Mouse (Mus musculus) intestine, embryonic 15.5 days (tissue): ENCODE measurements at regions not wholly inside any gene's neighbourhood (a gene's known extent, or its start where the extent isn't known, plus 50 kb on each side); places are given as distances from the start of the nearest gene placed in this dataset.
A peak's percentile ranks its signal among the peaks of the same experiment; 100 is the strongest.

Experiments used
- ATAC-seq: fragments of 200-750 bp; cut with Nextera tagmentation; 2 replicates; pipeline ENCODE4 v1.8.0; 2017; ENCODE audit warnings: moderate TSS enrichment, moderate library complexity
- H3K27ac ChIP-seq: fragments of 300-500 bp; sonication (generic); 2 replicates; pipeline ENCODE4 v1.5.1; 2015; ENCODE audit warnings: mild to moderate bottlenecking, inconsistent platforms
- H3K27me3 ChIP-seq: fragments of 300-500 bp; sonication (generic); replicated peaks from 2 replicates; pipeline ENCODE4 v1.6.1; 2015; ENCODE audit warnings: inconsistent platforms
- H3K36me3 ChIP-seq: fragments of 300-500 bp; sonication (generic); 2 replicates; pipeline ENCODE4 v1.6.1; 2015; ENCODE audit warnings: inconsistent platforms
- H3K4me1 ChIP-seq: fragments of 300-500 bp; sonication (generic); replicated peaks from 2 replicates; pipeline ENCODE4 v1.6.1; 2015; ENCODE audit warnings: inconsistent platforms
- H3K4me2 ChIP-seq: fragments of 300-500 bp; sonication (generic); replicated peaks from 2 replicates; pipeline ENCODE4 v1.6.1; 2015; ENCODE audit warnings: mild to moderate bottlenecking, inconsistent platforms
- H3K4me3 ChIP-seq: fragments of 300-500 bp; sonication (generic); replicated peaks from 2 replicates; pipeline ENCODE4 v1.5.1; 2015; ENCODE audit warnings: inconsistent platforms
- H3K9ac ChIP-seq: fragments of 300-500 bp; sonication (generic); 2 replicates; pipeline ENCODE4 v1.6.1; 2015; ENCODE audit warnings: inconsistent platforms
- H3K9me3 ChIP-seq: fragments of 300-500 bp; sonication (generic); 2 replicates; pipeline ENCODE4 v1.6.1; 2016; ENCODE audit warnings: inconsistent platforms
- WGBS: fragments of 180-500 bp; shearing (Covaris S2); methylation state at CpG from one replicate; pipeline ENCODE4 v1.1.7; 2015; 5-methylcytosine and 5-hydroxymethylcytosine counted together

- no peak for ATAC-seq
- no peak overlapping the region for H3K27ac ChIP-seq
- H3K27me3 ChIP-seq: no peaks in the 10 kb centered on the region
- no peak overlapping the region for H3K9ac ChIP-seq
- H3K36me3 ChIP-seq: no peaks in the 10 kb centered on the region
- no peaks in the 10 kb centered on the region for H3K4me1 ChIP-seq
- H3K9me3 ChIP-seq: no peaks in the 10 kb centered on the region
- H3K4me3 ChIP-seq: no peak overlapping the region
- 77% methylated on average over 3 of the region's 3 CpGs for WGBS
- H3K4me2 ChIP-seq: no peak overlapping the region
Measured at GRCm38 (mm10) chr8:64399554-64399953, 193.5 kb upstream of the Tll1 start.

DNA sequence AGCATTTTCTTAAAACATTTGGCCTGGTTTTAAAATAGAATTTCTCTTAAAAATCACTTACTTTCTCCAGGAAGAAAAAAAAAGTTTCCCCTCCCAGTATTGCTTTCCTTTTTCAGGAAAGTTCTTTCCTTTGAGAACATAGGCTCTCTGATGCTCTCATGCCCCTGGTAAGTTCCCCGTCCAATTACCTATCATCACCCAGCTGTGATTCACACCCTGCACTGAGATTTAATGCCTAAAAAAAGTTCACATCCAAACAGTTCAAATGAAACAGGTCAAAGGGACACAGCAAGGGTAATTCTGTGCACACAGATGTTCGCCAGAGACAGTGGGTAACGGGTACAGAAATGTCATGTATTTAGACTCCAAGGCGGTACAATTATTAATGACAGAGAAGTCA, 191.8 kb upstream of the Tll1 start:
- Histone ChIP-seq H3K9ac (no peak overlapping the region), H3K27ac (no peak overlapping the region), H3K4me1 (no peaks in the 10 kb centered on the region), H3K27me3 (no peaks in the 10 kb centered on the region), H3K36me3 (no peaks in the 10 kb centered on the region), H3K4me3 (no peak overlapping the region), H3K4me2 (no peak overlapping the region), H3K9me3 (no peaks in the 10 kb centered on the region)
- no peak for ATAC-seq
- 51% methylated on average over 4 of the region's 4 CpGs for WGBS

DNA sequence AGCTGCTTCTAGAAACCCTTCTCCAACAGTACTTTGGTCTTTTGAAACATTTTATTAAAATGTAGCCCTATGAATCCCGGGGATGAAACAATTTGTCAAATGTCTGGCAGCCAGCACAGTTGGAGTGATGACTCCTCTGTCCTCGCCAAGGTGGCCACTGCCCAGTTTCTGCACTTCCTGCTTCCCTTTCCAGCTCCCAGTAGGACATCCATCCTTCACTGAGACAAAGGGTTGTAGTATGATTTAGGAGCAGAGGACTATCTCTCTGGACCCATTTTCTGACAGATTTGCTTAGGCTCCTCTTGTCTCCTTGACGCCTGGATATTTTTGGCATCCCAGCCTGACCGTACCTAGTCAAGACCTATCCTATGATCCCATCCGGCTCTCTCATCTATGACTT, 189.7 kb upstream of the Tll1 start:
- H3K9me3 ChIP-seq: no peaks in the 10 kb centered on the region
- H3K4me3 ChIP-seq: no peak overlapping the region
- H3K4me2 ChIP-seq: no peak overlapping the region
- 80% methylated on average over 5 of the region's 5 CpGs for WGBS
- no peak for ATAC-seq
- no peaks in the 10 kb centered on the region for H3K27me3 ChIP-seq
- no peaks in the 10 kb centered on the region for H3K36me3 ChIP-seq
- no peak overlapping the region for H3K27ac ChIP-seq
- H3K9ac ChIP-seq: no peak overlapping the region
- H3K4me1 ChIP-seq: no peaks in the 10 kb centered on the region

DNA sequence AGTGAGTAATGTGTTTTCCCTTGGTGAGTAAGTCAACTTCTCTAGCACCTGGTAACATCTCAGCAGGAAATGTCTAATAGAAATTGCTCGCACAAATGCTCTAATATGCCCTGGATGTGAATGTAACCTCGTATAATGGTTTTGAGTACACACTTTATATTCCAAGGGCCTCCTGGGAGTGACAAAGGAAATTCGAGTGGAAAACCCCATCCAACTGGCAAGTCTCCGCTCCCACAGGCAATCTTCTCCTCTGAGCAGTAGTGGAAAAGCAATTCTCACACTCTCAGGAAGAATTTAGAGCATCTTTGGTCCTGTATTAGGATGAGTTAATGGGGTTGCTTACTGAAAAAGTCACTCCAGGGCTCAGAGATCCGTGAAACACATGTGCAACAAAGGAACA, 183.4 kb upstream of the Tll1 start:
- Histone ChIP-seq H3K4me2 (no peak overlapping the region), H3K27me3 (no peaks in the 10 kb centered on the region), H3K36me3 (no peaks in the 10 kb centered on the region), H3K27ac (no peak overlapping the region), H3K9ac (no peak overlapping the region), H3K4me1 (no peaks in the 10 kb centered on the region), H3K4me3 (no peak overlapping the region), H3K9me3 (no peaks in the 10 kb centered on the region)
- no peak for ATAC-seq
- 74% methylated on average over 5 of the region's 5 CpGs for WGBS

GRCm38 (mm10) chr8:64388299-64388698, 182.2 kb upstream of the Tll1 start:
- Histone ChIP-seq H3K4me1 (no peaks in the 10 kb centered on the region), H3K4me3 (no peak overlapping the region), H3K27ac (no peak overlapping the region), H3K9me3 (no peaks in the 10 kb centered on the region), H3K36me3 (no peaks in the 10 kb centered on the region), H3K9ac (no peak overlapping the region), H3K27me3 (no peaks in the 10 kb centered on the region), H3K4me2 (no peak overlapping the region)
- ATAC-seq: no peak
- 97% methylated on average over 2 of the region's 2 CpGs for WGBS

DNA sequence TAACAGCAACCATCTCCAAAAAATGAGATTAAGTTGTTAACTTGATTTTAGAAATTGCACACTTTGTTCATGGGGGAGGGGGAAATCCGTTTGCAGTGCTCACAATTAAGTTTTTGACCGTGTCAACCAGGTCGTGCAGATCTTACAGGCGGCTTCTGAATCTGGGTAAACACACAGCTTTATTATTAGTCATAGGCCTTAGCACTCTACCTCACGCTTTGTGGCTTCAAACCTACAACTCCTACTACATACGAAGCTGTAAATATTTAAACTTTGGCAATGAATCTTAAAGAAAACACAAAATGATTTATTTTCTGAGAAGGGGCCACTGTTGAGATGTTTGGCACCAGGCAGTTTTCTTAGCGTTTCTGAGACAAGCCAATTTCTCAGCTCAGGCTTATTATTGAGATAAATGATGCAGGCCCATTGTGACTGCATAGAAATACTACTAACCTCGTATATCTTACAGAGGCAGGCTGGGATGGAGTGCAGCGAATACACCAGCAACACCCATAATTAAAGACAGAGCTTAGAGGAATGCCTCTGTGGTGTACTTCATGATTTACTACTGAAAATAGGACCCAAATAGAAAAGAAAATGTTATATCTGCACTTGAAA, 173.8 kb upstream of the Tll1 start:
- no peaks in the 10 kb centered on the region for H3K27me3 ChIP-seq
- H3K4me2 ChIP-seq: no peak overlapping the region
- 54% methylated on average over 9 of the region's 9 CpGs for WGBS
- H3K9me3 ChIP-seq: no peaks in the 10 kb centered on the region
- no peaks in the 10 kb centered on the region for H3K36me3 ChIP-seq
- no peak overlapping the region for H3K4me3 ChIP-seq
- ATAC-seq: no peak
- no peak overlapping the region for H3K27ac ChIP-seq
- no peak overlapping the region for H3K9ac ChIP-seq
- H3K4me1 ChIP-seq: no peaks in the 10 kb centered on the region

DNA sequence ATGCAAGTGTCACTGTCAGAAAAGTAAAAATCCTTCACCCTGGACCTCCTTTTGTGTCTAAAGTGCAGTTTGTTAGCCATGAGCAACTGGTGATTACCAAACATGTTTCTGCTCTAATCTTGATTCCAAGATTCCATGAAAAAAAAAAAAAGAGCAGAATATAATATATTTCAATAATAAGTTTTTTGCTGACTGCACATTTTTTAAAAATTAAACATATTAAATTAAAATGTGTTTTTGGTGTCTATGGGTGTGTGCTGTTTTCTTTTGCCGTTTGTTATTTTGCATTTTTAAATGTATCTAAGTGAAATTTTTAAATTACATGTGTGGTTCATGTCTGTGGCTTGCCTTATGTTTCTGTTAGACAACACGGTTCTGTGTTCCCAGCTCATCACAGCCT, 171.8 kb upstream of the Tll1 start:
- H3K4me2 ChIP-seq: no peak overlapping the region
- no peaks in the 10 kb centered on the region for H3K27me3 ChIP-seq
- H3K9me3 ChIP-seq: no peaks in the 10 kb centered on the region
- ATAC-seq: no peak
- H3K27ac ChIP-seq: no peak overlapping the region
- 65% methylated on average over 2 of the region's 2 CpGs for WGBS
- no peak overlapping the region for H3K9ac ChIP-seq
- H3K4me1 ChIP-seq: no peaks in the 10 kb centered on the region
- H3K4me3 ChIP-seq: no peak overlapping the region
- H3K36me3 ChIP-seq: no peaks in the 10 kb centered on the region

GRCm38 (mm10) chr8:64375509-64375908, 169.4 kb upstream of the Tll1 start:
- H3K9ac ChIP-seq: no peak overlapping the region
- 76% methylated on average over 4 of the region's 4 CpGs for WGBS
- no peak for ATAC-seq
- no peaks in the 10 kb centered on the region for H3K9me3 ChIP-seq
- H3K27me3 ChIP-seq: no peaks in the 10 kb centered on the region
- no peak overlapping the region for H3K4me2 ChIP-seq
- no peaks in the 10 kb centered on the region for H3K36me3 ChIP-seq
- no peak overlapping the region for H3K4me3 ChIP-seq
- H3K4me1 ChIP-seq: no peaks in the 10 kb centered on the region
- H3K27ac ChIP-seq: no peak overlapping the region

- 52% methylated on average over 5 of the region's 5 CpGs for WGBS
- no peaks in the 10 kb centered on the region for H3K9me3 ChIP-seq
Measured at GRCm38 (mm10) chr8:64374980-64375379, 168.9 kb upstream of the Tll1 start.

DNA sequence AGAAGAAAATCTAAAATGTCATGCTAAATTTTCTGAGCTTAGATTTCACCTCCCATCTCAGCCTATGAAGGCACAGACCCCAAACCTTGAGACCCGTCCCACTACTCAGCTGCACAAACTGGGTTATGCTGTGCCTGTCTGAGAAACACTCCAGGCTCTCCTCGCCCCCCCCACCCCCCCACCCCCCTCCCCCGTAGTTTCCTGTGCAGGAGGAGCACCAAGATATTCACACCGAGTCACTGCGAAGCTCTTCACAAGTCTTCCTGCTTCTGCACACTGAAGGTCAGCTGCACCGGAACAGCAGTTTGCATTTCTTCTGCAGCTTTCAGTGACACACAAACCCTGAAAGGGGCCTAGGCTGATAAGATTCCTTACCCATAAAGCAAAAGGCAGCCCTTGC, 163.9 kb upstream of the Tll1 start:
- Histone ChIP-seq H3K4me1 (0 out of 2 replicates have a peak, but pooled peaks cover 2% of the 10 kb centered on the region), H3K27me3 (no peaks in the 10 kb centered on the region), H3K4me2 (peak overlapping the region; percentile 11; the same call in 1 of the 2 replicates), H3K36me3 (no peaks in the 10 kb centered on the region), H3K27ac (no peak overlapping the region), H3K9ac (no peak overlapping the region), H3K4me3 (no peak overlapping the region), H3K9me3 (no peaks in the 10 kb centered on the region)
- 9% methylated on average over 6 of the region's 6 CpGs for WGBS
- ATAC-seq: no peak

More at GRCm38 (mm10) chr8:64374980-64375379, 168.9 kb upstream of the Tll1 start:
- Histone ChIP-seq H3K27ac (no peak overlapping the region), H3K9ac (no peak overlapping the region), H3K4me1 (no peaks in the 10 kb centered on the region), H3K4me3 (no peak overlapping the region), H3K36me3 (no peaks in the 10 kb centered on the region), H3K27me3 (no peaks in the 10 kb centered on the region), H3K4me2 (no peak overlapping the region)
- ATAC-seq: no peak

GRCm38 (mm10) chr8:64367906-64368305, 161.8 kb upstream of the Tll1 start:
- Histone ChIP-seq H3K4me2 (no peak overlapping the region), H3K9ac (no peak overlapping the region), H3K27ac (no peak overlapping the region), H3K4me3 (no peak overlapping the region), H3K27me3 (no peaks in the 10 kb centered on the region), H3K4me1 (0 out of 2 replicates have a peak, but pooled peaks cover 2% of the 10 kb centered on the region), H3K9me3 (no peaks in the 10 kb centered on the region), H3K36me3 (no peaks in the 10 kb centered on the region)
- 90% methylated on average over 4 of the region's 4 CpGs for WGBS
- ATAC-seq: no peak

DNA sequence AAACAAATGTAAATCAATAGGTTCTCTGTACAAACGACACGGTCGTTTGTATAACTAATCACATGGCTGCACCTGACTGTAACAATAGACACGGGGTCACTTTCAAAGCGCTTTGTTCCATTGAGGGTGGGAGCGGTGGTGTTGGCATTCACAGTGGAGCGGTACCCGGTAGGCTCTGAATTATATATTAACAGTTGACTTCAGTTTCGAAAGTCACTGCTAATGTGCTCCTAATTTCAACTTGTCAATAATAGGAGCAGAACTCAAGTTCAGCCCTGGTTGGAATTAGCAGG, 160.8 kb upstream of the Tll1 start:
- no peak overlapping the region for H3K4me2 ChIP-seq
- H3K27me3 ChIP-seq: no peaks in the 10 kb centered on the region
- 59% methylated on average over 9 of the region's 9 CpGs for WGBS

DNA sequence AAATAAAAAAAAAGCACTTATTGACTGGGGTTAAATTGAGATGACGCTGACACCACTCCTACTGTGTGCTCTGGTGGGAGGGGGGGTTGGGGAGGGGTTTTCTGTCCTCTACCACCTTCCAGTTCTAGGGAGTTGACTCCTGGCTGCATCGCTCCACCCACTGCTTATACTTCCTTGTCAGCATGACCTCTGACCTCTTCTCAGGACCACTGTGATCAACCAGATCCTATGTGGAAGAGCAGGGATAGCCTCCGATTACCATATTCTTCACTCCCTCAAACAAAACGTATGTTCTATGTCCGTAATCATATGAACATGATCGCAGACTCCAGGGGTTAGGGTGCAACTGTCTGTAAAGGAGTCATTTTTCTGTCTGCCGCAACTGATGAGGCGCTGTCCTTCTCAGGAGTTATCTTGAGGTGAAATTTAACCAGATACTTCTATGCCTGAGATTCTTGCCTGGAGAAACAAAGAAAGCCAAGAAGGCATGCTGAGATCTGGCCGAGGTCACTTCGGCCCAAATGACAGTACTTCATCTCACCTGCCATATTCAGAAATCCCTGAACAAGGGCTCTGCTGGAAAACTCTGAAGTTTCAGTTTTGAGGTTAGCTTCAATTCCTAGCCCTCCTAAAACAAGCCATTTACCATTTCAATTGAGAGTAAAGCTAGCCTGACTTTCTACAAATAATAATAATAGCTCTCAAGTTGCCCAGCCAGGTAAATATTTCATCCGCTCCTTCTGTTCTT, 160.3 kb upstream of the Tll1 start:
- Histone ChIP-seq H3K4me2 (no peak overlapping the region), H3K27me3 (no peaks in the 10 kb centered on the region), H3K4me1 (0 out of 2 replicates have a peak, but pooled peaks cover 2% of the 10 kb centered on the region), H3K9ac (no peak overlapping the region), H3K27ac (no peak overlapping the region), H3K9me3 (no peaks in the 10 kb centered on the region), H3K4me3 (no peak overlapping the region), H3K36me3 (no peaks in the 10 kb centered on the region)
- WGBS: 71% methylated on average over 11 of the region's 11 CpGs
- ATAC-seq: no peak

More for the DNA sequence above, 160.8 kb upstream of the Tll1 start:
- H3K27ac ChIP-seq: no peak overlapping the region
- no peaks in the 10 kb centered on the region for H3K9me3 ChIP-seq
- no peak overlapping the region for H3K9ac ChIP-seq
- no peak for ATAC-seq
- no peak overlapping the region for H3K4me3 ChIP-seq
- H3K36me3 ChIP-seq: no peaks in the 10 kb centered on the region
- H3K4me1 ChIP-seq: 0 out of 2 replicates have a peak, but pooled peaks cover 2% of the 10 kb centered on the region
